Mouse (Mus musculus) liver, embryonic 16.5 days (tissue): ENCODE data around the gene Ptk7. TPM values are rescaled to one million over a fixed set of nuclear protein-coding genes. Genes with fewer than 3 reads are reported as not detected.
A peak's percentile ranks its signal among the peaks of the same experiment; 100 is the strongest.

Experiments
- ATAC-seq: fragments of 200-750 bp; cut with Nextera tagmentation; 2 replicates; pipeline ENCODE4 v1.8.0; 2017; ENCODE audit warnings: low read depth, mild to moderate bottlenecking, moderate number of reproducible peaks, moderate library complexity
- H3K27ac ChIP-seq: fragments of 300-500 bp; sonication (generic); 2 replicates; pipeline ENCODE4 v1.5.1; 2014; ENCODE audit warnings: mild to moderate bottlenecking, low read length
- H3K27me3 ChIP-seq: fragments of 300-500 bp; sonication (generic); 2 replicates; pipeline ENCODE4 v1.6.1; 2014; ENCODE audit warnings: low read depth, low read length, mixed read lengths; ENCODE audit not compliant: control insufficient read depth, insufficient read depth
- H3K36me3 ChIP-seq: fragments of 300-500 bp; sonication (generic); 2 replicates; pipeline ENCODE4 v1.6.1; 2014; ENCODE audit warnings: mild to moderate bottlenecking; ENCODE audit not compliant: control insufficient read depth, insufficient read depth
- H3K4me1 ChIP-seq: fragments of 300-500 bp; sonication (generic); 2 replicates; pipeline ENCODE4 v1.6.1; 2014; ENCODE audit warnings: low read depth, low read length, mixed read lengths; ENCODE audit not compliant: control insufficient read depth
- H3K4me2 ChIP-seq: fragments of 300-500 bp; sonication (generic); 2 replicates; pipeline ENCODE4 v1.6.1; 2014; ENCODE audit warnings: low read depth, low read length, mixed read lengths
- H3K4me3 ChIP-seq: fragments of 300-500 bp; sonication (generic); 2 replicates; pipeline ENCODE4 v1.5.1; 2014; ENCODE audit warnings: low read depth, mild to moderate bottlenecking, low read length
- H3K9ac ChIP-seq: fragments of 300-500 bp; sonication (generic); 2 replicates; pipeline ENCODE4 v1.6.1; 2014; ENCODE audit warnings: low read depth, low read length
- H3K9me3 ChIP-seq: fragments of 300-500 bp; sonication (generic); replicated peaks from 2 replicates; pipeline ENCODE4 v1.6.1; 2016; ENCODE audit warnings: low read length; ENCODE audit not compliant: control insufficient read depth
- WGBS: fragments of 180-500 bp; shearing (Covaris S2); extraction: QIAGEN DNeasy Blood & Tissue Kit; methylation state at CpG from one replicate; pipeline ENCODE4 v1.1.7; 2014; ENCODE audit not compliant: insufficient replicate concordance; 5-methylcytosine and 5-hydroxymethylcytosine counted together
- polyA plus RNA-seq: library from polyadenylated mRNA; unstranded; fragments of >200 nt; fragmentation: Nextera tagmentation; extraction: Ambion mirVana; gene quantifications from 2 replicates; pipeline ENCODE4 v1.2.1, GENCODE M21; 2015

Ptk7 gene
- polyA plus RNA-seq, 1 experiment from 2014 or later: 9.4 TPM

DNA sequence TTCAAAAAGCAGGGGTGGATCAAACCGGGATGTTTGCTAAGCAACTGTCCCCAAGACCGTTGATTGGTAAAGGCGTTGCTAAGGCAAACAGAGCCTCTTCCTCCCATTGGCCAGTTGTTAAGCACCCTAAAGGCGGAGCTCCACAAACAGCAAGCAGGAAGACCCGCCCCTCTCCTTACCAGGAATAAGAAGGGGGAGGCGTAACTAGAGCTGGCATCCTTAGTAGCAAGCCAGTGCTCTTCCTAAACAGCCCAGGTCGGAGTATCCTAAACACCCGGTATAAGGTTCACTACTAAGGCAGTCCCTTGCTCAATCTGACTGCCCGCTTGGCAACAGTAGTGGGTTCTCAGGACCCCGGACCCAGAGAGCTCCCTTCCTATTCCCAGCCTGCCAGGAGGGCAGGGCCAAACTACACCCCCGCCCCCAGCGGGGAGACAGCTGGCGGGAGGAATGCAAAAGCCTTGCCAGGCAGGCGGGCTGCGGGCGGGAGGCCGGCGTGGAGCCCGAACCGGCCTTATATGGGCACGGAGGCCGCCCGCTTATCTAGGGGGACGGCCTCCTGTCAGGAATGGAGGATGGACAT lies 76.4 kb downstream of the Ptk7 start:
- H3K27ac ChIP-seq: no peak overlapping the region
- H3K4me3 ChIP-seq: peak overlapping the region; percentile 19; the same call in 1 of the 2 replicates
- H3K27me3 ChIP-seq: no peaks in the 10 kb centered on the region
- peak overlapping the region; percentile 98 for H3K4me2 ChIP-seq
- peaks cover 6% of the 10 kb centered on the region; the same call in 1 of the 2 replicates for H3K36me3 ChIP-seq
- peak overlapping the region; percentile 25; the same call in 1 of the 2 replicates for H3K9ac ChIP-seq
- no peaks in the 10 kb centered on the region for H3K9me3 ChIP-seq
- 29% methylated on average over 24 of the region's 24 CpGs for WGBS
- peaks cover 36% of the 10 kb centered on the region for H3K4me1 ChIP-seq
- ATAC-seq: peak; percentile 30

DNA sequence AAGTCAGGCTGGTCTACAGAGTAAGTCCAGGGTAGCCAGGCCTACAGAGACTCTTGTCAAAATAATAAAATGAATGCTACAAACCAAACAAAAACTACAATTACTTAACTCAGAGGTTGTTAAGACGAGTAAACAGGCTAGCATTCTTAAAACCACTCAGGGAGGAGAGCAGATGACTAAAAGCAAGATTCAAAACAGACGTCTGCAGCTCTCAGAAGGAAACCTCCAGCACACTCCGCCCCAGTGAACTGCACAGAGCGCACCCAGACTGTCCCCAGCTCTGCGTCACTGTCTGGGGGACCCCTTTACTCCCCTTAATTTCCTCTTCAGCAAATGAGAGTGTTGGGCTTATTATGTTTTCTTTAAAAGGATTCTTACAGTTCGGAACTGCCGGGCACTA lies 77.2 kb downstream of the Ptk7 start:
- 78% methylated on average over 7 of the region's 7 CpGs for WGBS
- ATAC-seq: no peak
- H3K9ac ChIP-seq: no peak overlapping the region

DNA sequence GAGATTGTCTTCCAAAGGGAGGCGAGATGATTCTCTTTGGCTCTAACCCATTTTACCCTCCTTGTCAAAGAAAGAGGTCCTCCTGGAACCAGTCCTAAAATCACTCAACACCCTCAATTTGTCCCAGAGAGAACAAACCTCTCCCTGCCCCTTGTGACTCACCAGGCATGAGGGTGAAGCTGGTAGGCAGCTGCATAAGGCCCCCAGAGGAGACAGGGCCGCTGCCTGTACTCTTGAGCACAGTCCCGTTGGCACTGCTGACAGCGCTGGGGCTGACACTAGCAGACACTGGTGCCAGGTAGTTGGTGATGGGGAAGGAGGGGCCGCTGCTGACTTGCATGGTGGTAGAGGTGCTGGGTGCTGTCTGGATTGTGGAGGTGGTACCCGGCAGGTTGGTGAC lies 77.9 kb downstream of the Ptk7 start:
- Histone ChIP-seq H3K4me3 (no peak overlapping the region), H3K36me3 (peaks cover 6% of the 10 kb centered on the region; the same call in 1 of the 2 replicates), H3K27ac (no peak overlapping the region), H3K9ac (no peak overlapping the region), H3K4me1 (peaks cover 31% of the 10 kb centered on the region), H3K27me3 (peaks cover 10% of the 10 kb centered on the region), H3K4me2 (no peak overlapping the region), H3K9me3 (no peaks in the 10 kb centered on the region)
- WGBS: 71% methylated on average over 6 of the region's 6 CpGs
- ATAC-seq: no peak

More for the DNA sequence above, 77.2 kb downstream of the Ptk7 start:
- Histone ChIP-seq H3K4me1 (peaks cover 38% of the 10 kb centered on the region), H3K4me2 (no peak overlapping the region), H3K4me3 (no peak overlapping the region), H3K27me3 (peaks cover 3% of the 10 kb centered on the region), H3K9me3 (no peaks in the 10 kb centered on the region), H3K27ac (no peak overlapping the region), H3K36me3 (peaks cover 6% of the 10 kb centered on the region; the same call in 1 of the 2 replicates)

DNA sequence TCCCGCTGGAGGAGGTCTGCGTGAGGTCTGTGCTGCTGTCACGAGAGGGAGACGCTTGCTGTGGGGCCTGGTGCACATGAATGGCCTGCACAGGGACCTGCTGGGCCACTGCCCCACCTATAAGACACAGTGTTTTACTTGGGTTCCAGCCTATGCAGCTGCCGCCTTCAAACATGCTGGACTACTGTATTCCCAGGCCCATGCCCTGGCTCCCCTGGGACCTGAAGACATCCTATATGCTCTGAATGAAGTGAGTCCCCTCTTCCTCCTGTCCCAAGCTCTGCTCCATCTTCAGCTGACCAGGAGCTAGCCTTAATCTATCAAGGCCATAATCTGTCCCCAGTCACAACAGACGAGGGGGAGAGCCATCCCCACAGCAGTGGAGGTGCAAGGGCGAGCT lies 78.4 kb downstream of the Ptk7 start:
- H3K4me2 ChIP-seq: no peak overlapping the region
- H3K9ac ChIP-seq: no peak overlapping the region
- peaks cover 15% of the 10 kb centered on the region for H3K27me3 ChIP-seq
- ATAC-seq: no peak
- no peak overlapping the region for H3K27ac ChIP-seq
- WGBS: 79% methylated on average over 7 of the region's 7 CpGs
- no peaks in the 10 kb centered on the region for H3K9me3 ChIP-seq
- no peak overlapping the region for H3K4me3 ChIP-seq
- H3K36me3 ChIP-seq: peaks cover 6% of the 10 kb centered on the region; the same call in 1 of the 2 replicates
- H3K4me1 ChIP-seq: peaks cover 31% of the 10 kb centered on the region

DNA sequence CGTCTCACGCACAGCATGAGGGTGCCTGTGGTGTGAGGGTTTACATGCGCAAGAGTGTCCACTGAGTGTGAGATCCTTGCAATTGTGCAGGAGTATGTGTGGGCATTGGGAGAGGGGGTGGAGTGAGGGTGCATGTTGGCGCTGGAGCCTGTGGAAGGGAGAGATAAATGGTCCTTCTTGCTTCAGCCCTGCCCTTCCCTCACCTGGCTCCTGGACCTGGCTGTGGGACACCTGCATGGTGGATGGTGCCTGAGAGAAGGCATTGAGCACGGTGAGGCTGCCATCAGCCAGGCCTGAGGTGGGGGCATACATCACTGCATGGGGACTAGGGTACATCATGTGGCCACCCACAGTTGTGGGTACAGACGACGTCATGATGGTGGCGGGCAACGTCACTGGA lies 79.7 kb downstream of the Ptk7 start:
- Histone ChIP-seq H3K9ac (no peak overlapping the region), H3K4me1 (peaks cover 24% of the 10 kb centered on the region), H3K4me3 (no peak overlapping the region), H3K36me3 (peaks cover 6% of the 10 kb centered on the region; the same call in 1 of the 2 replicates), H3K9me3 (no peaks in the 10 kb centered on the region), H3K4me2 (no peak overlapping the region), H3K27me3 (peaks cover 22% of the 10 kb centered on the region), H3K27ac (no peak overlapping the region)
- ATAC-seq: no peak
- WGBS: 84% methylated on average over 9 of the region's 9 CpGs

DNA sequence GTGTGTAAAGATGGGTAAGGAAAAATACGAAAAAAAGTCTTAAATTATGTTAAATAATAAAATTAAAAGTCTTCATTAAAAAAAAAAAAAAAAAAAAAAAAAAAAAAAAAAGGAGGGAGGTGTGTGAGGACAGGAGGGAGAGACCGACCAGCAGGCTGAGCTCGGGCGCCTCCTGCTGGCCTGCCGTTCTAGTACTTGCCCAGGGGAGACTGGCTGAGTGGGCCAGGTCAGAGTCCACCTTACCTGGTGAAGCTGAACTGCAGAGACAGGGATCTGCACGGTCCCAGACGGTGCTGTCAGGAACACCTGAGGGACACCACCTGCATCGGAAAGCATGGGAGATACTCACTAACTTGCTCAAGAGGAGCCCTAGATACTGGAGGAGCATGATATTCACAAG lies 80.1 kb downstream of the Ptk7 start:
- no peak overlapping the region for H3K4me3 ChIP-seq
- H3K36me3 ChIP-seq: peaks cover 6% of the 10 kb centered on the region; the same call in 1 of the 2 replicates
- ATAC-seq: no peak
- no peak overlapping the region for H3K4me2 ChIP-seq
- H3K27me3 ChIP-seq: peaks cover 22% of the 10 kb centered on the region
- peaks cover 20% of the 10 kb centered on the region for H3K4me1 ChIP-seq
- H3K9ac ChIP-seq: no peak overlapping the region
- H3K9me3 ChIP-seq: no peaks in the 10 kb centered on the region
- 53% methylated on average over 8 of the region's 8 CpGs for WGBS
- H3K27ac ChIP-seq: no peak overlapping the region

DNA sequence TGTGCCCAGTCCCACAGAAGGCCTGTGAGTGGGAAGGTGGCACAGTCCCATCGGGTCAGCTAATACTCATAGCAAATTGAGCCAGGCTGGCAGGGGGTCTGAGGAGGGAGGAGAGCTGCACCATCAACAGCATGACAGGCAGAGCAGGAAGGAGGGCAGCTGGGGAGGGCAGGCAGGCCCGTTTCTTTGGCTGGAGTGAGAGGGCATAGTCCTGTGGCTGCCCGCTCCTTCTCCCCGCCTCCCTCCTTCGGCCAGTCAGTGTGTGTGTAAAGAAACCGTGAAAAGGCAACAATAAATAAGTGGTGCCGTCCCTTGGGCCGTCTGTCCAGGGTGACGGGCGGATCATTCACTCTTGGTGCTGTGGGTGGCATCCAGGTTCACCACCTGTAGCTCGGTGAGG lies 80.6 kb downstream of the Ptk7 start:
- H3K27me3 ChIP-seq: peaks cover 22% of the 10 kb centered on the region

DNA sequence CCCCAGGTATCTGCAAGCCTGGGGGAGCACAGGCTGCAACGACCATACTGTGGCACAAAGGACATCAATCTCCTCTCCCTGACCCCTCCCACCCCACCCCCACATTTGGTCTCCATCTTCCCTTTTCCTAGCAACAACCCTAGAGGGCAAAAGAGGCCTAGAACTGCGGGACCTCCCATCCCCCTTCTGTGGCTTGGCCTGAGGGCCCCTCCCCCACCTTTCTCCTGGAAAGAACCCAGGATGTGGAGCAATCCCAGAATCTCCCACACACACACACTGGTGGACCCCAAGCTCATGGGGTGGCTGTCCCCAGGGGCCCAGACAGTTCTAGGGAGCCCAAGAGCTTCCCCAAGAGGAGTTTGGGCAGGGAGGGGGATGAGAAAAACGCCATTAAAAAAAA lies 81.4 kb downstream of the Ptk7 start:
- no peak for ATAC-seq
- Histone ChIP-seq H3K4me3 (no peak overlapping the region), H3K27me3 (peaks cover 22% of the 10 kb centered on the region), H3K9ac (no peak overlapping the region), H3K36me3 (peaks cover 6% of the 10 kb centered on the region; the same call in 1 of the 2 replicates), H3K4me2 (no peak overlapping the region), H3K4me1 (peaks cover 7% of the 10 kb centered on the region), H3K9me3 (no peaks in the 10 kb centered on the region), H3K27ac (no peak overlapping the region)
- 54% methylated on average over 3 of the region's 3 CpGs for WGBS

More for the DNA sequence above, 80.6 kb downstream of the Ptk7 start:
- no peaks in the 10 kb centered on the region for H3K9me3 ChIP-seq
- no peak for ATAC-seq
- peaks cover 15% of the 10 kb centered on the region for H3K4me1 ChIP-seq
- H3K4me2 ChIP-seq: no peak overlapping the region
- H3K4me3 ChIP-seq: no peak overlapping the region
- H3K36me3 ChIP-seq: peaks cover 6% of the 10 kb centered on the region; the same call in 1 of the 2 replicates
- WGBS: 74% methylated on average over 11 of the region's 11 CpGs
- H3K9ac ChIP-seq: no peak overlapping the region
- H3K27ac ChIP-seq: no peak overlapping the region

DNA sequence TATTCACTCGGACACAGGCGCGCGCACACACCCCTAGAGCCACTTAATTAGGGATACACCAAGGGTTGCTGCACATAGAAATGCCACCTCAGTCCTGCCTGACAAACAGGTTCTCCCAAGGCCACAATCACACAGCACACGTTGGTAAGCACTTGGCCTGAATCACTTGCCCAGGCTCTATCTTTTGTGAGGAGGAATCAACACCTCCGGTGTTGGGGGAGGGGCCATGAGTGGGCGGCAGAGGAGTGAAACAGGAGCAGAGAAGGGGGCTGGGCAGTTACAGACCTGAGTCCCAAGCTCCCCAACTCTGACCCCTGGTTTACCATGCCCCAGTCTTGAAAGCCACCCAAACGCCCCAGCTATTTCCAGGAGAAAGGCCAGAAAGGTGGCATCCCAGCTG lies 82.3 kb downstream of the Ptk7 start:
- no peak for ATAC-seq
- no peaks in the 10 kb centered on the region for H3K9me3 ChIP-seq
- no peak overlapping the region for H3K9ac ChIP-seq
- peaks cover 6% of the 10 kb centered on the region; the same call in 1 of the 2 replicates for H3K36me3 ChIP-seq
- peaks cover 3% of the 10 kb centered on the region; the same call in 1 of the 2 replicates for H3K4me1 ChIP-seq
- 37% methylated on average over 8 of the region's 8 CpGs for whole genome bisulfite sequencing
- no peak overlapping the region for H3K27ac ChIP-seq
- no peak overlapping the region for H3K4me2 ChIP-seq
- no peak overlapping the region for H3K4me3 ChIP-seq
- peaks cover 22% of the 10 kb centered on the region for H3K27me3 ChIP-seq
